Mouse (Mus musculus) brain, adult 2 months (tissue): Measurements from ENCODE around the gene Brinp2.
A peak's percentile ranks its signal among the peaks of the same experiment; 100 is the strongest.

Source experiments
- DNase-seq: peaks from one replicate; pipeline ENCODE4 v3.0.0; 2011; ENCODE audit warnings: low read depth, low spot score

The Brinp2 gene

GRCm38 (mm10) chr1:158296287-158296931, 59.7 kb downstream of the Brinp2 start:
- peak; percentile 77 for DNase-seq

- DNase-seq = no peak
These were observed 60.9 kb downstream of the Brinp2 start for GRCm38 (mm10) chr1:158295270-158295669.

- peak; percentile 41 for DNase-seq
These were observed 70.9 kb downstream of the Brinp2 start for GRCm38 (mm10) chr1:158285198-158285597.

GRCm38 (mm10) chr1:158283869-158284268, 72.3 kb downstream of the Brinp2 start:
- DNase-seq = peak; percentile 33

GRCm38 (mm10) chr1:158272058-158272457, 84.1 kb downstream of the Brinp2 start:
- peak; percentile 63 for DNase-seq

GRCm38 (mm10) chr1:158267020-158267571, 89.0 kb downstream of the Brinp2 start:
- peak; percentile 80 for DNase-seq

GRCm38 (mm10) chr1:158266293-158267019, 89.7 kb downstream of the Brinp2 start:
- peak; percentile 59 for DNase-seq

GRCm38 (mm10) chr1:158259516-158260235, 96.5 kb downstream of the Brinp2 start:
- DNase-seq = no peak

GRCm38 (mm10) chr1:158258685-158259292, 97.3 kb downstream of the Brinp2 start:
- DNase-seq = no peak

- peak; percentile 70 for DNase-seq
These were observed 100.0 kb downstream of the Brinp2 start for GRCm38 (mm10) chr1:158255912-158256680.

- DNase-seq = peak; percentile 66
These were observed 103.4 kb downstream of the Brinp2 start for GRCm38 (mm10) chr1:158252682-158253222.

- DNase-seq = no peak
These were observed 107.9 kb downstream of the Brinp2 start for GRCm38 (mm10) chr1:158248266-158248665.

- no peak for DNase-seq
These were observed 109.5 kb downstream of the Brinp2 start for GRCm38 (mm10) chr1:158246476-158247153.

- DNase-seq = no peak
These were observed 110.6 kb downstream of the Brinp2 start for GRCm38 (mm10) chr1:158245486-158245885.

GRCm38 (mm10) chr1:158244016-158244415, 112.1 kb downstream of the Brinp2 start:
- no peak for DNase-seq

- DNase-seq = no peak
These were observed 114.1 kb downstream of the Brinp2 start for GRCm38 (mm10) chr1:158241848-158242556.

- no peak for DNase-seq
These were observed 116.3 kb downstream of the Brinp2 start for GRCm38 (mm10) chr1:158239841-158240240.

GRCm38 (mm10) chr1:158238722-158239121, 117.4 kb downstream of the Brinp2 start:
- DNase-seq = peak; percentile 71

GRCm38 (mm10) chr1:158228687-158229224, 127.4 kb downstream of the Brinp2 start:
- DNase-seq = no peak
